Mouse (Mus musculus) hindbrain, embryonic 11.5 days (tissue): Measurements from ENCODE around the gene Sept9. TPM values are rescaled to one million over a fixed set of nuclear protein-coding genes. Genes with fewer than 3 reads are reported as not detected.

Experiments used
- ATAC-seq: fragments of 200-750 bp; cut with Nextera tagmentation; 2 replicates; pipeline ENCODE4 v1.8.0; 2017; ENCODE audit warnings: mild to moderate bottlenecking, moderate TSS enrichment, moderate library complexity; ENCODE audit not compliant: low FRiP score
- DNase-seq: peaks from one replicate; pipeline ENCODE4 v3.0.0-alpha.2; 2015; ENCODE audit warnings: low spot score
- H3K27ac ChIP-seq: fragments of 300-500 bp; sonication (generic); 2 replicates; pipeline ENCODE4 v1.5.1; 2014; ENCODE audit warnings: mild to moderate bottlenecking, low read depth, low read length
- H3K27me3 ChIP-seq: fragments of 300-500 bp; sonication (generic); 2 replicates; pipeline ENCODE4 v1.6.1; 2014; ENCODE audit warnings: mild to moderate bottlenecking, low read length, moderate library complexity, mixed read lengths; ENCODE audit not compliant: control insufficient read depth, insufficient read depth
- H3K36me3 ChIP-seq: fragments of 300-500 bp; sonication (generic); 2 replicates; pipeline ENCODE4 v1.6.1; 2014; ENCODE audit warnings: mild to moderate bottlenecking, low read length, moderate library complexity, mixed read lengths; ENCODE audit not compliant: control insufficient read depth, insufficient read depth
- H3K4me1 ChIP-seq: fragments of 300-500 bp; sonication (generic); replicated peaks from 2 replicates; pipeline ENCODE4 v1.6.1; 2014; ENCODE audit warnings: low read length, mixed read lengths; ENCODE audit not compliant: control insufficient read depth, insufficient read depth
- H3K4me2 ChIP-seq: fragments of 300-500 bp; sonication (generic); replicated peaks from 2 replicates; pipeline ENCODE4 v1.6.1; 2014; ENCODE audit warnings: mild to moderate bottlenecking, low read depth, low read length
- H3K4me3 ChIP-seq: fragments of 300-500 bp; sonication (generic); 2 replicates; pipeline ENCODE4 v1.5.1; 2014; ENCODE audit warnings: low read depth, low read length
- H3K9ac ChIP-seq: fragments of 300-500 bp; sonication (generic); 2 replicates; pipeline ENCODE4 v1.6.1; 2014; ENCODE audit warnings: low read depth, low read length
- H3K9me3 ChIP-seq: fragments of 300-500 bp; sonication (generic); 2 replicates; pipeline ENCODE4 v1.6.1; 2016; ENCODE audit warnings: low read length; ENCODE audit not compliant: control insufficient read depth
- WGBS: fragments of 180-500 bp; shearing (Covaris S2); extraction: QIAGEN DNeasy Blood & Tissue Kit; methylation state at CpG from one replicate; pipeline ENCODE4 v1.1.7; 2014; 5-methylcytosine and 5-hydroxymethylcytosine counted together
- polyA plus RNA-seq: library from polyadenylated mRNA; unstranded; fragments of >200 nt; fragmentation: Nextera tagmentation; extraction: Ambion mirVana; gene quantifications from 2 replicates; pipeline ENCODE4 v1.2.1, GENCODE M21; 2014

Sept9 gene
- polyA plus RNA-seq, 1 experiment from 2014 or later, result 126 TPM

DNA sequence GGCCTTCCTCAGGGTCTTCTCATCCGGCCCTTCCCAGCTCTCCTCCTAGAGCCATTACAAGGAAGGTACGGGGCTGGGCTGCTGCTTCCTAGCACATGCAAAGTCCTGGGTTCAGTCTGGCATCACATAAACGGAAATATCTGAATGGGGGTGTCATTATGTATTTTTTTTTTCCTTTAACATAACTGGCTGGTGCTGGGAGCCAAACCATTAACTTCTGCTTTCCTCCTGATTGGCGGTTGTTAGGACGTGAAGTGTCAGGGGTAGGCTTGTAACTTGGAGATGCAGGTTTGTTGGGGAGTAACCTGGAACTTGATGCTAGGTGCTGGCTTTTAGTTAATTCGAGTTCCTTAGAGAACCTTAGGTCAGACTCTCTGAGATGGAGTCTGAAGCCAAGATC, 203.6 kb downstream of the Sept9 start:
- Histone ChIP-seq H3K9ac (no peak overlapping the region), H3K27ac (no peak overlapping the region), H3K27me3 (no peaks in the 10 kb centered on the region), H3K9me3 (no peaks in the 10 kb centered on the region), H3K4me1 (peaks cover 10% of the 10 kb centered on the region), H3K36me3 (no peaks in the 10 kb centered on the region), H3K4me2 (no peak overlapping the region), H3K4me3 (no peak overlapping the region)
- no peak for DNase-seq
- ATAC-seq, result no peak
- 92% methylated on average over 6 of the region's 6 CpGs for WGBS

DNA sequence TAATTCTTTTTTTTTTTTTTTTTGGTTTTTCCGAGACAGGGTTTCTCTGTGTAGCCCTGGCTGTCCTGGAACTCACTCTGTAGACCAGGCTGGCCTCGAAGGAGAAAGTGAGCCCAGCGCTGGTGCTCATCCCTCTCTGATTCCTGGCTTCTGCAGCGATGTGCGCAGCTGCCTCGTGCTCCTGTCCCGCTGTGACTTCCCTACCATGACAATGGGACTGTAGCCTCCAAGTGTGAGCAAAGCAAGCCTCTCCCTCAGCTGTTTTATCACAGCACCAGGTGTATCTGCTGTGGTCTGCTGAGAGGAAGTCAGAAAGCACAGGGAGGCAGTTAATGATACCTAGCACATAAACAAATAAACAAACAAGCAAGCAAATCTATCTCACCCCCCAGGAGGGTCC, 204.3 kb downstream of the Sept9 start:
- WGBS, result 43% methylated on average over 7 of the region's 7 CpGs
- Histone ChIP-seq H3K27me3 (no peaks in the 10 kb centered on the region), H3K36me3 (no peaks in the 10 kb centered on the region), H3K4me1 (peaks cover 13% of the 10 kb centered on the region), H3K4me3 (no peak overlapping the region), H3K27ac (no peak overlapping the region), H3K4me2 (no peak overlapping the region), H3K9me3 (no peaks in the 10 kb centered on the region), H3K9ac (no peak overlapping the region; the same call in 1 of the 2 replicates)
- no peak for DNase-seq
- ATAC-seq, result no peak

DNA sequence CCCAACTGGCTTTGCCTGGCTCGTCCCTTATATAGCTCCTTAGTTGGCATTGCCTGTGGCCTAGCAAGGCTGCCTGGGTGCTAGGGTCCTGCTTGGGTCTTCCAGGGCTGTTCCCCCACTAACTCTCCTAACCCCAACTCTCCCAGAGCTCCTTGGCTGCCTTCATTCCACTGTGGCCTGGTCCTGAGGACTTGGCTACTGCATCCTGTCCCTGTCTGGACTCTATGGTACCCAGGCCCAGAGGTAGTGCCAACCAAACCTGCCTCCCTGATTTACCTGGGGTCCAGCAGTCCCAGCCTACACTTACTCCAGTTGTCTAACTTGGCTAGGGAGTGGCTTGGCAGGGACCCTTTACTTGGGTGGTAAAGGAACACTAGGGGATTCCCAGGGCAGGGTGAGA, 207.2 kb downstream of the Sept9 start:
- H3K36me3 ChIP-seq, result no peaks in the 10 kb centered on the region
- H3K4me2 ChIP-seq, result no peak overlapping the region
- H3K4me1 ChIP-seq, result peaks cover 21% of the 10 kb centered on the region
- H3K4me3 ChIP-seq, result no peak overlapping the region
- no peaks in the 10 kb centered on the region for H3K27me3 ChIP-seq
- ATAC-seq (no peak), DNase-seq (no peak)
- H3K27ac ChIP-seq, result peak overlapping the region; percentile 97
- peak overlapping the region; percentile 17; the same call in 1 of the 2 replicates for H3K9ac ChIP-seq
- WGBS, result 60% methylated on average over 1 of the region's 1 CpGs
- H3K9me3 ChIP-seq, result no peaks in the 10 kb centered on the region

DNA sequence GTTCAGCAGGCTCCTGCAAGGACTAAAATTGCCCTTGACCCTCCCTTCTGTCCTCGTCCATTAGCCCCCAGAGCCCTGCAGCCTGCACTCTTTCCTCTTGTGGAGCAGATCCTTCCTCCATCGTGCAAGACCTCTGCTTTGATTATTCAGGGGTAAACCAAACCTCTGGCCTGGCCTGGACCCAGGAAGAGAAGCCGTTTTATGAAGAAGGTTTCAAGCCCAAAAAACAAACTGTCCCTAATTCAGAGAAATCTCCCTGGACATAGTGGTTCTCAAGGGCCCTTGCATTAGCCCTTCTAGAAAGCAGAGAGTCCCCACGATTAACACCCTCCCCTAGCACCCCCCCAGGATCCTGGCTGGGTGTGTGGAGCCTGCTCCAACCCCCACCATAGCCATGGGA, 207.7 kb downstream of the Sept9 start:
- 7% methylated on average over 4 of the region's 4 CpGs for WGBS
- ATAC-seq (peak; percentile 39; the same call in 1 of the 2 replicates), DNase-seq (peak; percentile 41)
- Histone ChIP-seq H3K4me3 (no peak overlapping the region), H3K4me2 (peak overlapping the region; percentile 55), H3K4me1 (peaks cover 21% of the 10 kb centered on the region), H3K27me3 (no peaks in the 10 kb centered on the region), H3K36me3 (no peaks in the 10 kb centered on the region), H3K9me3 (no peaks in the 10 kb centered on the region), H3K27ac (peak overlapping the region; percentile 97), H3K9ac (peak overlapping the region; percentile 17)

DNA sequence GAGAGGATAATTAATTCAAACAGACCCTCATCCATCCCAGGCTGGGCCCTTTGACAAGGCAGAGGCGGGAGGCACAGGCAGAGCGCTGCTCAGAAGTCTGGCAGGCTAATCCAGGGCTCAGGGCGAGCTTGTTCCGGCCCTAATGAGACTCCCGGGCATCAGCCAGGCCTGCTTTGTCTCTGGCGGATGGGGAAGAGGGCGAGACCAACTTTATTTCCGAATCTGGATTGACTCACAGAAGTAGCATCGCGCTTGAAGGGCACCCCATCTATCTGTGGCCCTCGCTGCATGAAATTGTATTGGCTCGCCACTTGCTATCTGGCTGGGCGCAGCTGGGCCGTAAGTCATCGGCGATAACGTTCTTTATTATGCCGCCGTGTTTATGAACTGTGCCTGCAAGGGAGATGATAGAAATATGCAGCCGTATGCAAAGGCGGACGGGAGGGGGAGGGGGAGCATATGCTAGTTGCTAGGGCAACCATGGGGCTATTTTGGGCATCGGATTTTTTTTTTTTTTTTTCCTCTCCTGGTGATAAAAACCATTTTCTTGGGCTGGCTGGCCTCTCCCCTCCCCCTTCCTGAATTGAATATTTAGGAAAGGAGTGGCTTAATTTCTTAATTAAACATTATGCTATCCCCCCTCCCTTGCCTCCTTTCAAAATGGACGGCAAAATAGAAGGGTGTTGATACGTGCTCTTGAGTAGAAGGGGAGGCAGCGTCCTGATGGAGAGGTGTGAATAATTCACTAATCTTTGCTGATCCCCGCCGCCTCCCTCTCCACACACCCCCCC, 208.4 kb downstream of the Sept9 start:
- Histone ChIP-seq H3K27me3 (peaks cover 2% of the 10 kb centered on the region; the same call in 1 of the 2 replicates), H3K4me3 (peak overlapping the region; percentile 25; the same call in 1 of the 2 replicates), H3K36me3 (no peaks in the 10 kb centered on the region), H3K27ac (peak overlapping the region; percentile 97), H3K9ac (peak overlapping the region; percentile 59), H3K4me1 (peaks cover 21% of the 10 kb centered on the region), H3K4me2 (peak overlapping the region; percentile 55), H3K9me3 (no peaks in the 10 kb centered on the region)
- peak; percentile 83 for DNase-seq
- under 1% methylated on average over 28 of the region's 28 CpGs for WGBS
- peak; percentile 79 for ATAC-seq

DNA sequence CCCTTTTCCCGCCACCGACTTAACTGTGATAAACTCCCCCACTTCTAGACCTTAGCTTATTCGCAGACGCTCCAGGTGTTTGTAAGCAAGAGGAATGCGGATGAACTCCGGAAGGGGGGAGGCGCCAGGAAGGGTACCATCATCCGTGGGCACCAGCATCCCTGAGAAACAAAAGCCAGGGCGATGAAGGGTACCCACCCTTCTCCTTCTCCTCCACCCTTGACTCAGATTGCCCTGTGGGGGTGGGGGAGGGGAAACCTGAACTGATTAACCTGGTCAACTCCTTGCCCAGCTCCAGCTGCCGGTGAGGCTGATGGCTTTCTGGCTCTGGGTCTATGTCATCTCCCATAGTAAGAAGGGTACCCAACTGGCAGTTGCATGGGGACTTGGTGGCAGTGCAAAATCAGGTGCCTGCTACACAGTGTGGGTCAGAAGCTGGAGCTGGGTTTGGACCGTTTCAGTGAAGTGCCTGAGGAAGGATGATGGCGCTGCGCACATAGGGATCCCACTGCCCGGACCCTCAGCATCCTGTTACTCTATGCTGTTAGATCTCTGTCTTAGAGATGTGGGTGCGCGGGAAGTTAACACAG, 209.1 kb downstream of the Sept9 start:
- Histone ChIP-seq H3K4me1 (peaks cover 21% of the 10 kb centered on the region), H3K27me3 (peaks cover 6% of the 10 kb centered on the region; the same call in 1 of the 2 replicates), H3K27ac (peak overlapping the region; percentile 97), H3K4me3 (peak overlapping the region; percentile 25; the same call in 1 of the 2 replicates), H3K4me2 (peak overlapping the region; percentile 55), H3K9ac (peak overlapping the region; percentile 59), H3K36me3 (no peaks in the 10 kb centered on the region), H3K9me3 (no peaks in the 10 kb centered on the region)
- WGBS, result 6% methylated on average over 16 of the region's 16 CpGs
- ATAC-seq (0 out of 2 replicates have a peak, but pooled peaks have one; percentile 15), DNase-seq (peak; percentile 50)

DNA sequence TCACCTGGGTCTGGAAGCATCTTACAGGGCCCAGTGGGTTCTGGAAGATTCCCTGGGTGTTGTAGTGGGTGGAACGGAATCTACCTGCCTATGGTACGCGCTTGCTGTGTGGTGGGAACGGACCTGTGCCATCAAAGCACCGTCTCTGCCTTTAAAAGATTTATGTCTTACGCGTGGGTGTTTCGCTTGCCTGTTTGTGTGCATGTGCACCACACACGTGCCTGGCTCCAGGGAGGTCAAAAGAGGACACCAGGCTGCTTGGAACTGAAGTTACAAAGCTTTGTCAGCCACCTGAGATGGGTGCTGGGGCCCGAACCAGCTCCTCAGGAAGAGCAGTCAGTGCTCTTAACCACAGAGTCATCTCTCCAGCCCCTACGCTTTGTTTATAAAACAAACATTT, 209.9 kb downstream of the Sept9 start:
- H3K4me3 ChIP-seq, result no peak overlapping the region
- peak overlapping the region; percentile 97 for H3K27ac ChIP-seq
- DNase-seq (no peak), ATAC-seq (no peak)
- H3K4me2 ChIP-seq, result no peak overlapping the region
- peak overlapping the region; percentile 25; the same call in 1 of the 2 replicates for H3K9ac ChIP-seq
- H3K27me3 ChIP-seq, result peaks cover 6% of the 10 kb centered on the region
- 67% methylated on average over 11 of the region's 11 CpGs for WGBS
- no peaks in the 10 kb centered on the region for H3K36me3 ChIP-seq
- H3K4me1 ChIP-seq, result peaks cover 20% of the 10 kb centered on the region
- H3K9me3 ChIP-seq, result no peaks in the 10 kb centered on the region

DNA sequence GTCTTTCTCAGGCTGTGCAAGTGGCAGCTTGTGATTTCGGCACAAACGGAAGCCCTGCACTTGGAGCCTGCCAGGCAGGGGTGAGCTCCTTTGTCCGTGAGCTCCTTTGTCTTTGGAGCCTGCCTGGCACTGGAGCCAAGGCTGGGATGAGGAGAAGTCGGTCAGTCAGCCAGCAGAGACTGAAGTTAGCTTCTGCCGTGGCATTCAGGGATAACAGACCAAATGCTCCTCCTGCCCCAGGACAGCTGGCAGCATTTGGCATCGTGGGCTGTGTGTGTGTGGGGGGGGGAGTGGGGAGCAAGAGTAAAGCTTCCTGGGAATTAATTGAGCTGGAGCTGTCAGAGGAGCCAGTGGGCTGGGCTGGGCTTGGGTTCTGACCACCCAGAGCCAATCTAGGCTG, 210.6 kb downstream of the Sept9 start:
- DNase-seq, result peak; percentile 46
- H3K27me3 ChIP-seq, result peaks cover 6% of the 10 kb centered on the region
- H3K9ac ChIP-seq, result peak overlapping the region; percentile 35
- peaks cover 24% of the 10 kb centered on the region for H3K4me1 ChIP-seq
- no peak for ATAC-seq
- H3K36me3 ChIP-seq, result no peaks in the 10 kb centered on the region
- WGBS, result 7% methylated on average over 6 of the region's 6 CpGs
- H3K4me2 ChIP-seq, result 0 out of 2 replicates have a peak overlapping the region, but pooled peaks have one; percentile 15
- H3K9me3 ChIP-seq, result no peaks in the 10 kb centered on the region
- no peak overlapping the region for H3K4me3 ChIP-seq
- peak overlapping the region; percentile 82 for H3K27ac ChIP-seq
